Mouse (Mus musculus): Measurements from ENCODE around the gene Erbb2.
"Not testable (repeated sequence)": the region's sequence is repeated elsewhere in the genome, so short reads cannot be mapped to it uniquely, and the experiment has no call there.

Erbb2 gene

DNA sequence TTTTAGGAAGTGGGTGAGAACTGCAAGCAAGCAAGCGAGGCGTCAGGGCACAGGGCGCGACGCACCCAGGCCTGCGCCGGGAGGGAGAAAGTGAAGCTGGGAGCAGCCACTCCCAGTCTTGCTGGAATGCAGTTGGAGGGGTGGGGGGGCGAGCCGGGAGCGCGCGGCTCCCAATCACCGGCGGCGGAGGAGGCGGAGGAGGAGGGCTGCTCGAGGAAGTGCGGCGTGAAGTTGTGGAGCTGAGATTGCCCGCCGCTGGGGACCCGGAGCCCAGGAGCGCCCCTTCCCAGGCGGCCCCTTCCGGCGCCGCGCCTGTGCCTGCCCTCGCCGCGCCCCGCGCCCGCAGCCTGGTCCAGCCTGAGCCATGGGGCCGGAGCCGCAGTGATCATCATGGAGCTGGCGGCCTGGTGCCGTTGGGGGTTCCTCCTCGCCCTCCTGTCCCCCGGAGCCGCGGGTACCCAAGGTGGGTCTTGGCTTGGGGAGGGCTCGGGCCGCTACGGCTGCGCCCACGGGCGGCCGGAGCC is at the start of gene Erbb2:
Gene Erbb2, plus strand, starts transcription at position 198 of the 524 bp plus-strand sequence.
- DNase-seq (ENCODE audit: low spot score), result peak; percentile 80

DNA sequence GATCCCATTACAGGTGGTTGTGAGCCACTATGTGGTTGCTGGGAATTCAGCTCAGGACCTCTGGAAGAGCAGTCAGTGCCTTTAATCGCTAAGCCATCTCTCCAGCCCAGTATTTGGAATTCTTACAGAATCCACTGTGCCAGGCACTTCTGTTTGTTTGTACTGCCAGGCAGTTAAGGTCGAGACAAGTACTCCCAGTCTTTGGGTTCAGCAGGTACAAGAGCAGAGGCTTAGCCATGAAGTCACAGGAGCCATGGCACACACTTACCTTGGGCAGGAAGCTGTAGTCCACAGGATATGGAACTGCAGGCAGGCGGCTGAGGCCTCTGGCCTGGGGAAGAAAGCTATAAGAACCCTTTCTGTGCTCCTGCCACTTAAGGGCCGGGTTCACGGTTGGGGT is 48.5 kb upstream of the Erbb2 start:
- DNase-seq (ENCODE audit: low spot score), result peak; percentile 70

DNA sequence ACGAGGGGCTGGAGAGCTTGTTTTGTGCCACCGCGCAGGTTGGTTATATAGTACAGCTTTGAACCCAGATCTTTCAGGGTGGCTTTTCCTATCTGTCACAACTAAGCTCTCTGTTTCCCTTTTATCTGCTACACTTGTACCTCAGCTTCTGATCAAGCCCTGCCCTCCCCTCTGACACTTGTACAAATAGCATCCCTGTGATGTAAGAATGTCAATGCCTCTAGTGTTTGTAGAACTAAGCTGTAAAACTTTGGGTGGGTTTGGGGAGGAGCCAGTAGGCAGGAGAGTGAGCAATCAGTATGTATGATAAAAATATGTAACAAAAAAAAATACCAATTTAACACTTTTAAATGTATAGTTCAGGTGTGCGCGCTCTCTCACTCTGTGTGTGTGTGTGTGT is 47.9 kb upstream of the Erbb2 start:
- peak; percentile 51 for DNase-seq (ENCODE audit: low spot score)

DNA sequence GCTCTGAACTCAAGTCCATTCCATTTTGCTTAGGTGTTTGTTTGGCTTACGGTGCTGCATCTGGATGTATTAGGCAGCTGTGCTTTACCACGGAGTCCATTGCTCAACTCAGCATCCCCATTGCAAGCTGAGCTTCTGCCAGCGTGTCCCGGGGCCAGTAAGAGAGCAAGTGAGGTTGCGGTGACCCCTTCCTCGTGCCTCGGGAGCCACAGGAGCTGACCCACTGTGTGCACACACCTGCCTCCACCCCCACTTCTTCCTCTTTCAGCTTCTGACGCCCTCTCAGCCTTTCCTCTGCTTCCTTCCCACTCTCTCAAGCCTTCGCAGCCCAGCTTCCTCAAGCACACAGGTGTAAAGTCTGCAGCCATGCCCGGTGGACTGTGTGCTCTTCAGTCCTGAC is 46.0 kb upstream of the Erbb2 start:
- DNase-seq (ENCODE audit: low spot score), result no peak

GRCm38 (mm10) chr11:98367171-98367862 is 45.0 kb upstream of the Erbb2 start:
- DNase-seq (ENCODE audit: low spot score), result no peak

DNA sequence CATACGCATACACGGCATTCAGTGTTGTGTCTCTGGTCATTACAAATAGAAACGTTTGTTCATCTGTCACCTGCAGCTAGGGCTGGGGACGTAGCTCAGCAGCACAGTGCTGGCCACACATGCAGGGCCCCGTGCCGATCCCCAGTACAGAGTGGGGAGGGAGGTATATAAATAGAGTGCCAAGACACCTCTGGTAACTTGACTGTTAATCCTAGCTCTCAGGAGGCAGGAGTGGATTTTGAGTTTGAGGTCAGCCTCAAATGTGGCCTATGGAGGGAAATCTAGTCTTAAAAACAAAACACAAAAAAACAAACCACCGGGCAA is 44.4 kb upstream of the Erbb2 start:
- DNase-seq (ENCODE audit: low spot score), result no peak

DNA sequence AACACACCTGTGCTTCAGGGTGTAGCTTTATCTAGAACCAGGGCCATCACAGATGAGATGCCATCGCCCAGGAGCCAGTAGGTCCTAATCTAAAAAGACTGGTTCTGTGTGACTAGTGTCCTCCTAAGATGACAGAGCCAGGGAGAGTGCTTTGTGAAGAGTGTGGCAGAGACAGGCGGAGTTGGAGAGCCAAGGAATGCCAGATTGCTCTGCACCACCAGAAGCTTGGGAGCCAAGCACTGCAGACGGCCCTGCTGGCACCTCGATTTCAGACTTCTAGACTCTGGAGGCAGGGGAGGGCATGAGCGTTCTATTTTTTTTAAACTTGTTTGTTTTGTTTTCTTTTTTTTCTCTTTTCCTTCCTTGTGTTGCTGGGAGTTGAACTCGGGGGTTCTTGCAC is 42.9 kb upstream of the Erbb2 start:
- no peak for DNase-seq (ENCODE audit: low spot score)

DNA sequence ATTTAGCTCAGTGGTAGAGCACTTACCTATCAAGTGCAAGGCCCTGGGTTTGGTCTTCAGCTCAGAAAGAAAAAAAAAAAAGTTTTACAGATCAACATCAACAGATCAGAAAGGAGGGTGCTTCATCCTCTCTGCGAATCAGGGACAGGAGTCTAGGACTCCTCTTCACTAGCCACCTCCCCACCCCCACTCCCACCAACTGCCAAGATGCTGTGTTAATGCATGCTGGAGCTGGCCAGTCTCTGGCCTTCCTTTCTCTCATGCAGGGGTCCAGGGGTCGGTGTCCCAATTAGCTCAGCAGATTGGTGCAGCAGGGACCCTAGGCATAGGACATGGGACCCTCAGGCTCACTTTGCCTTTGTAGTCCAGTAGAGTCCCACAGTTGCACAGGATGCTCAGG is 41.7 kb upstream of the Erbb2 start:
- DNase-seq (ENCODE audit: low spot score), result no peak

- no peak for DNase-seq (ENCODE audit: low spot score)
Measured at GRCm38 (mm10) chr11:98371556-98372240, 40.6 kb upstream of the Erbb2 start.

- peak; percentile 71 for DNase-seq (ENCODE audit: low spot score)
Measured at GRCm38 (mm10) chr11:98372406-98372805, 39.9 kb upstream of the Erbb2 start.

GRCm38 (mm10) chr11:98373244-98373643 is 39.0 kb upstream of the Erbb2 start:
- DNase-seq (ENCODE audit: low spot score), result no peak

GRCm38 (mm10) chr11:98374266-98374665 is 38.0 kb upstream of the Erbb2 start:
- DNase-seq (ENCODE audit: low spot score), result no peak

DNA sequence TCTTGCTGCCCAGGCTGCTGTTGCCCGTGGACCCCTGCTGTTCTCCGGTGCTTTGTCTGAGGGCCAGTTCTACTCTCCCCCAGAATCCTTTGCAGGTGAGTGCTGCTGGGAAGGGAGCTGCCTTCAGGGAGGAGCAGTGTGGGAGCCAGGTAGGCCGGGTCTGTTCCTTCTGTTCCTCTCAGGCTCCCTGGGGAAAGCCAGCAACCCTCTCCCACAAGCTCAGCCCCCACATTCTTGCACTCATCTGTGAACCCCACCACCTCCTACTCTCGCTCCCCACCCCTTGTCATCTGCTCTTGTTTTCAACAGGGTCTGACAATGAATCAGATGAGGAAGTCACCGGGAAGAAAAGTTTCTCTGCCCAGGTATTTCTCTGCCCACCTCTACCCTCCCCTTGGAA is 35.5 kb upstream of the Erbb2 start:
- no peak for DNase-seq (ENCODE audit: low spot score)

DNA sequence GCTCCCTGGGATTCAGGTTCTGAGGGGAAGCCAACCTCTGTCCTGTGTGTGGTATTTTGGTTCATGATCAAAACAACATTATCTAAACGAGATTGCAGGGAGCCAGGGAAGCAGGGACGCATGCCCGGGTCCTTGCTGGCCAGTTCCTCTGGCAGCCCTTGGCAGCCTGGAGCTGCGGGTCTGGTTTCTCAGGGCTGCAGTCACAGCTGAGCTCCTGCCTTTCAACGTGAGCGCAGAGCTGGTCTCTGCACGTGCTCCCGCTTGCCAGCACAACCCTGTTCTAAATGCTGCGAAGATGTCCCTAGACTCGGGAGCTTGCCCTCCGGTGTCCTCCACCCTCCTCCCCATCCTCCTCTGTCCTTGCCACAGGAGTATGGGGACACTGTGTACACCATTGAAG is 34.5 kb upstream of the Erbb2 start:
- no peak for DNase-seq (ENCODE audit: low spot score)

- no peak for DNase-seq (ENCODE audit: low spot score)
Measured at GRCm38 (mm10) chr11:98379379-98379778, 32.9 kb upstream of the Erbb2 start.

GRCm38 (mm10) chr11:98380106-98380505 is 32.2 kb upstream of the Erbb2 start:
- no peak for DNase-seq (ENCODE audit: low spot score)

GRCm38 (mm10) chr11:98381651-98382050 is 30.6 kb upstream of the Erbb2 start:
- DNase-seq (ENCODE audit: low spot score), result no peak

DNA sequence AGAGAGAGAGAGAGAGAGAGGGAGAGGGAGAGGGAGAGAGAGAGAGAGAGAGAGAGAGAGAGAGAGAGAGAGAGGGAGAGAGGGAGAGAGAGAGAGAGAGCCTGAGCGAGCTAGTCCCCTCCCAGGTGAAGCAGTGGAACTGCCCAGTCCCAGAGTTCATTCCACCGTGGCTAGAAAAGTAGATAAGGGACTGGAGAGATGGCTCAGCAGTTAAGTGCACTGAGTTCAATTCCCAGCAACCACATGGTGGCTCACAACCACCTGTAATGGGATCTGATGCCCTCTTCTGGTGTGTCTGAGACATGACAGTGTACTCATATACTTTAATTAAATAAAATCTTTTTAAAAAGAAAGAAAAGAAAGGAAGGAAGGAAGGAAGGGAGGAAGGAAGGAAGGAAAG is 29.9 kb upstream of the Erbb2 start:
- not testable (repeated sequence) for DNase-seq (ENCODE audit: low spot score)

GRCm38 (mm10) chr11:98383261-98384030 is 28.8 kb upstream of the Erbb2 start, which contains the start of gene Tcap:
TSS of gene Tcap (plus strand) at chr11:98383811.
- no peak for DNase-seq (ENCODE audit: low spot score)

GRCm38 (mm10) chr11:98384216-98384615 is 28.1 kb upstream of the Erbb2 start:
- no peak for DNase-seq (ENCODE audit: low spot score)

- no peak for DNase-seq (ENCODE audit: low spot score)
Measured at GRCm38 (mm10) chr11:98384721-98385637, 27.3 kb upstream of the Erbb2 start.

All from lung, postnatal 25 days (tissue).